Mouse (Mus musculus) gastrocnemius, adult 18-20 months (tissue): Measurements from ENCODE around the gene Trmt2a. TPM values are rescaled to one million over a fixed set of nuclear protein-coding genes. Genes with fewer than 3 reads are reported as not detected.

ENCODE experiments used
- DNase-seq: peaks from one replicate; pipeline ENCODE4 v3.0.0; 2021; ENCODE audit warnings: low spot score
- total RNA-seq, 2 experiments: library from RNA; stranded (reverse); gene quantifications; 2 replicates each; pipeline ENCODE4 v1.2.3; 2021

Gene Trmt2a
- total RNA-seq, 2 experiments from 2014 or later, result 9.2 to 11.2 TPM

GRCm38 (mm10) chr16:18231047-18231446 lies 17.4 kb upstream of the Trmt2a start:
- no peak for DNase-seq

DNA sequence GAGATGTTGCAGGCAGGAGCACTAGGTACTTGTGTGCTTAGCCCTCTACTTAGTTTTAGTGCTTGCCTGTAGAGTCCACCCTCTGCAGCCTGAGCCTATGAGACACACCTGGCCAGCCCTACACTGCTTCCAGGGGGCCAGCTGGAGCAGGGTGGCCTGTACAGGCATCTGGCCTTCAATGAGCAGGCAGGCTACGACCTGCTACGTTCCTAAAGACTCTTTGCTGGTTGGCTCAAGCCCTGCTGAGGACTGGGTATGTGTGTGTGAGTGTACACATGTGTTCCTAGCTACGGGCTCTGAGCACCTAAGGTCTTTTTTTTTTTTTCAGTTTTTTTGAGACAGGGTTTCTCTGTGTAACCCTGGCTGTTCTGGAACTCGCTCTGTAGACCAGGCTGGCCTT lies 17.0 kb upstream of the Trmt2a start:
- DNase-seq, result no peak

DNA sequence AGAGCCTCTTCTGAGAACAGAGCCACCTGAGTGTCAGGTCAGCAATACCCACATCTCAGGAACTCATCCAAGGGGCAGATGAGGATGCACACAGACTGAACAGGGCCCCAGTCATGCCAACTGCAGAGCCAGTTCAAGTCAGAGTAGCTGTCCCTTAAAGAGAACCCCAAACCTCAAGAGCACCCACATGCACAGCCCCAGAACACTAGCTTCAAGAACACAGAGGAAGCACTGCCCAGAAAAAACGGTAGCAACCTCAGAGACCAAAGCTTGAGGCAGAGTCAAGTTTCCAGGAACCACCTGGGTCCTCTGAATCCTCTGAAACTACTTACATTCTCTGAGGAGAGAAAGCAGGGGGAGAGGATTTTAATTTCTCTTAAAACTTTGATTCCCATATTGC lies 15.0 kb upstream of the Trmt2a start:
- no peak for DNase-seq

- no peak for DNase-seq
Observed at GRCm38 (mm10) chr16:18233919-18234670, 14.4 kb upstream of the Trmt2a start.

- peak; percentile 68 for DNase-seq
Observed at GRCm38 (mm10) chr16:18234671-18235388, 13.6 kb upstream of the Trmt2a start, which contains the start of gene Zdhhc8. Gene Zdhhc8 (minus strand): TSS chr16:18235136.

DNA sequence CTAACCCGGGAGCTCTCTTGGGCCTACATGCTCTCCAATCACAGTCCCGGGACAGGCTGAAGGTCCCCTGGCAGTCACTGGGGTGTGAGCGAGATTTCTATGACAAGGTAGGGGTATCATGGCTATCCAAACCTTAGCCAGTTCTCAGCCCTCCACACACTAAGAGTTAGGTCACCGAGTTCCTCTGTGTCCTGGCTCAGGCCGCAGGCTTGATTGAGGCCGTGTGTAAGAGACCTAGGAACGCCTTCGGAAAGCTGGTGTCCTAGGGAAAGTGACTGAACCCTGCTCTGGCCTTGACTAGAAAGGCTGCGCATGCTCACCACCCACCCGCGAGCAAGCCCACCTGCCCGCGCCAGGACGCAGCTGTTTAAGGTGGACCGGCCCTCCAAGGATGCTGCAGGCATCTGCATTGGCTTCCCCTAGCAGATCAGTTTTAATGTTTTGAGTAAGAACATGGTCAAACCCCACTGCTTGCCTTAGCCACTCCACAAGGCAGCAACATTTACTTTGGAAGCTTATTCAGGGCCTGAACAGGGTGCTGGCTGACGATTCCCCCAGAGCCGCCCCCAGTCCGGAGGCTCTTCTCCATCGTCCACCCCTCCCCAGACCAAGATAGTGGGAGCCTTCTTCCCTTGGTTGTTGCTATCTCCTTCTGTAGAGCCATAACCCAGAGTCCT lies 13.0 kb upstream of the Trmt2a start:
- peak; percentile 68 for DNase-seq

DNA sequence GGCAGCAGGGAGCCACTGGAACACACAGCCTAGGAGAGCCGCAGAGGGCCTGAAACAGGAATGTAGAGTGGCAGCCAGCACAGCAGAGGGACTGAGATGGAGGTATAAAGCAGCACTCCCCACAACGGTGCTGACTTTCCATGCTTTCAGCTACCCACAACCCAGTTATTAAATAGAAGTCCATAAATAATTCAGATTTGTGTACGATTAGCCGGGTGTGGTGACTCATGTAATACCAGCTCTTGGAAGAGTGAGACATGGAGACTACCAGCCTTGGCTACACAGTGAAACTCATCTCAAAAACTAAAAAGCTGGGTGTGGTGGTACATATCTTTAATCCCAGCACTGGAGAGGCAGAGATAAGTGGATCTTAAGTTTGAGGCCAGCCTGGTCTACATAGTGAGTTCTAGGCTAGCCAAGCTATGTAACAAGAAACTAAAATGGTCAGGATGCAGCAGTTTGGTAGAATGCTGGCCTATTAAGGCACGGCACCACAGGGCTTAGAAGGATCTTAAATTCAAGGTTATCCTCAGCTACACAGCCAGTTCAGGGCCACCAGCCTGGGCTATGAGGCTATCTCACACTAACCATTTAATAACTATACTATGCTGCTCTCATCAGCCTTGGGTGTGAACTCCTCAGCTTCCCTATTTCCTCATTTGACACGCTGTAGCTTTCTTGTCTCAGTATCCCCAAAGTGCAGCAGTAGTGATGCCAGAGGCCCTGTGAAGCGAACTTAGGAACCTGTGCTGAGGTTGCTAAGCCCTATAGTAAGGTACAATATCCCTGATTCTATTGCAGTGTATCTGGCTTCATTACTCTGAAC lies 11.6 kb upstream of the Trmt2a start:
- no peak for DNase-seq

GRCm38 (mm10) chr16:18241581-18241980 lies 6.9 kb upstream of the Trmt2a start:
- no peak for DNase-seq

- no peak for DNase-seq
Observed at GRCm38 (mm10) chr16:18247521-18248399, 719 bp upstream of the Trmt2a start.

DNA sequence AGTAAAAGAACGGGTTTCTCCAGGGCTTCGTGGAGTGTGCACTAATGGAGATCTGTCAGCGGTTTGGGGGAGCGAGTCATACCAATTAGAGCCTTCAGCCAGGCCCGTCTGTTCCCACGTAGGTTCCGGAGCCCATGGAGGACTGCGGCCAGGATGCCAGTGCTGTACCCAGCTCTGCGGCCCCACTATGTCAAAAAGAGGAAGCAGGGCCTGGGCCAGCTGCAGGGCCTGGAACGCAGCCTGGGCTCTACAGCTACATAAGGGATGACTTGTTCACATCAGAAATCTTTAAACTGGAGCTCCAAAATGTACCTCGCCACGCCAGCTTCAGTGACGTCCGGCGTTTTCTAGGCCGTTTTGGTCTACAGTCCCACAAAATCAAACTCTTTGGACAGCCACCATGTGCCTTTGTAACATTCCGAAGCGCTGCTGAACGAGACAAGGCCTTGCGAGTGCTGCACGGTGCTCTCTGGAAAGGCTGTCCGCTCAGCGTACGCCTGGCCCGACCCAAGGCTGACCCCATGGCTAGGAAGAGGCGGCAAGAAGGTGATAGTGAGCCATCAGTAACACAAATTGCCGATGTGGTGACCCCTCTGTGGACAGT lies 987 bp downstream of the Trmt2a start:
- peak; percentile 40 for DNase-seq

DNA sequence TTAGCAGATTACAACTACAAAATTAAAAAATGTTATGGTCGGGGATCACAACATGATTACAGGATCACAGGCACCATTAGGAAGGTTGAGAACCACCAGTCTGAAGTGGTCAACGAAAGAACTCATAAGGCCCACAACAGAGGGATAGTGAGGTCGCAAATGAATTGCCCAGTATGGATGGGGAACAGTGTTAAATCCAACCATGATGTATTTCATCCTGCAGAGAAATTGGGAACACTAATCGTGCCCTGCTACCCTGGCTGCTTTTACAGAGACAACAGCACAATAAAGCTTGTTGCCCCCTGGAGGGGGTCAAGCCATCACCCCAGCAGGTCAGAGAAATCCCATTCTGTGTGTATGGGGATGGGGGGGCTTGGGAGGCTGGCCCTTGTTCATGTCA lies 1.8 kb downstream of the Trmt2a start:
- no peak for DNase-seq

- DNase-seq, result no peak
Observed at GRCm38 (mm10) chr16:18250828-18251790, 2.6 kb downstream of the Trmt2a start.

DNA sequence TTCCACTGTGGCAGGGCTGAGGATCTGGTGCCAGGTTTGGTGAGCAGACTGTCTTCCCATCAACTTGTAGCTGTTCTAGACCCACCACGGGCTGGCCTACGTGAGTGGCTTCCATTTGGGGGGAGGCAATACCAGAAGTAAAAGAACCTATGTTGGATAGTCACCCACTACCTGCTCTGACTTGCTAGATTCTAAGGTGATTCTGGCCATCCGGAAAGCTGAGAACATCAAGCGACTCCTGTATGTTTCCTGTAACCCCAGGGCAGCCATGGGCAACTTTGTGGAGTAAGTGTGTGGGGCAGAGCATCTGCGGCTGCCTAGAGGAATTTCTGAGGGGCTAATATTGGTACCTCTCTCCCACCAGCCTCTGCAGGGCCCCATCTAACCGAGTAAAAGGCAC lies 4.3 kb downstream of the Trmt2a start:
- no peak for DNase-seq

DNA sequence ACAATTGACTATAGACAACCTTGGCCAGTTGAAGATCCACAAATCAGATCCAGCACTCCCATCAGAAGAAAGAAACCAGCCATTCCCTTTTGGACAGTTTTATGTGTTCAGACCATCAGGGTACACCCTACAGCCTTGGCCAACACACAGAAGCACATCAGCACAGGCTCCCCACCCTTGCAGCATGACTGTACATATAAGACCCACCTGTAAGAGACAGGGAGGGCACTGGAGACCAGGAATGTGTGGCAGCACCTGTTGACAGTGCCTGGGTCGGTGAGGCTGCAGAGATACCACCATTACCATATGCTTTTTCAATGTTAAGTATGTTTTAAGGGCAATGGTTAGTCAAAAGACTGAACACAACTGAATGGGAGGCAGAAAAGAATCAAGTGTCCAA lies 5.4 kb downstream of the Trmt2a start:
- DNase-seq, result no peak

- no peak for DNase-seq
Observed at GRCm38 (mm10) chr16:18258221-18258620, 9.7 kb downstream of the Trmt2a start, which contains the start of gene Gm49776. Gene Gm49776 (minus strand): TSS chr16:18258321.

DNA sequence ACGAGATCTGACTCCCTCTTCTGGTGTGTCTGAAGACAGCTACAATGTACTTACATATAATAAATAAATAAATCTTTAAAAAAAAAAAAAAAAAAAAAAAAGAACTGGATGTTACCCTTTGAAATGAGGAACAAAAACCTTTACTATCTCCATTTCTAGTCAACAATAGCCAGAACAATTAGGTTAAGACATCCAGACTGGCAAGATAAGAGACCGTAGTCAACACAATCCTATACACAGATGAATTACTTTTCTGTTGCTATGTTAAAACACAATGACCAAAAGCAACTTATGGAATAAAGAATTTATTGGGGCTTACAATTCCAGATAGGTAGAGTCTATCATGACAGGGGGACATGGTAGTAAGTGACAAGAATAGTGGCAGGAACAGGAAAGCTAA lies 16.5 kb downstream of the Trmt2a start:
- no peak for DNase-seq

DNA sequence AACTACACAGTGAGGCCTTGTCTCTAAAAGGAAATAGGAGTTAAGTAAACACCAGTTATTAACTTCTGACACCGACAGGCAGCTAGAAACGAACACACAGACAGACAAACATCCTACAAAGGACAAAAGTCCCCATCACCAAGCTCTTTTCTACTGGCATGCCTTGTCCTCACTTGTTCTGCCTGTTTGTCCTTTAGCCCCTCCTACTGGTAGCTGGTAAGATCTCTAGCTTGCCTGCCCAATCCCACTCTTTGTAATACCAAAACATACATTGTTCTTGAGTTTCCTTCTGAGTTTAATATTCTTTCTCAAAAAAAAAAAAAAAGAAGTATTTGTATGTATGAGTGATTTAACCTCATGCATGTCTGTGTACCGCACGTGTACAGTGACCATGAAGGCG lies 19.7 kb downstream of the Trmt2a start:
- no peak for DNase-seq

GRCm38 (mm10) chr16:18275166-18275565 lies 26.7 kb downstream of the Trmt2a start:
- DNase-seq, result no peak

DNA sequence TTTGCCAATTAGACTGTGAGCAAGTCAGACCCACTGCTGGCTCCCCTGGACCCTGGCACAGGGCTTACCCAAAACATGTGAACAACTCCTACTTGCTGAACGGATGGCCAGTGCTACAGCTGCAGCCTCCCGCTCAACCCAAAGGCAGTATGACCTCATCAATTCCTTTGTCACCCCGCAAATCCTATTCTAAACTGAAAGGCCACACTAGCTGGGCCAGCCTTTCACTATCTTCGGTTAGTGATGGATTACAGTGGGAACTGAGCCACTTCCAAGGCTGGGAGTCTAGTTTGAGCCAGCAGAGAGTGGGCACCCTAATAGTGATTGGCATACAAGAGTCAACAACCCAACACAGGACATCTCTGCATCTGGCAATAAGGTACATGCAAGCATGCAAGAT lies 39.7 kb downstream of the Trmt2a start:
- DNase-seq, result no peak
